Mouse (Mus musculus) midbrain, embryonic 14.5 days (tissue): ENCODE measurements around the gene Ppm1l. TPM values are rescaled to one million over a fixed set of nuclear protein-coding genes. Genes with fewer than 3 reads are reported as not detected.

Source experiments
- polyA plus RNA-seq: library from polyadenylated mRNA; unstranded; fragments of >200 nt; fragmentation: Nextera tagmentation; extraction: Ambion mirVana; gene quantifications from 2 replicates; pipeline ENCODE4 v1.2.1, GENCODE M21; 2014

Ppm1l gene
- polyA plus RNA-seq, 1 experiment from 2014 or later, result 26.2 TPM

Other genes with a start within 250 kb of the Ppm1l start
- gene Kpna4, start 189.7 kb upstream of the Ppm1l start, polyA plus RNA-seq, result 33.2 and 45.5 TPM in 2 replicates
- not detected in 2 replicates for gene Arl14, start 94.4 kb upstream of the Ppm1l start, polyA plus RNA-seq